Mouse (Mus musculus) olfactory bulb, adult 2 months (tissue): ENCODE measurements around the gene B4gat1.

Experiments used
- CTCF ChIP-seq: fragments of 200-500 bp; IDR thresholded peaks from 2 replicates; pipeline ENCODE4 v1.5.1; 2012; ENCODE audit warnings: low read depth, mild to moderate bottlenecking, low read length, moderate library complexity; ENCODE audit not compliant: insufficient read depth
- POLR2A ChIP-seq: fragments of 200-500 bp; IDR thresholded peaks from 2 replicates; pipeline ENCODE4 v1.6.1; 2012; ENCODE audit warnings: mild to moderate bottlenecking, low read depth, low read length, moderate library complexity; ENCODE audit not compliant: insufficient read depth

DNA sequence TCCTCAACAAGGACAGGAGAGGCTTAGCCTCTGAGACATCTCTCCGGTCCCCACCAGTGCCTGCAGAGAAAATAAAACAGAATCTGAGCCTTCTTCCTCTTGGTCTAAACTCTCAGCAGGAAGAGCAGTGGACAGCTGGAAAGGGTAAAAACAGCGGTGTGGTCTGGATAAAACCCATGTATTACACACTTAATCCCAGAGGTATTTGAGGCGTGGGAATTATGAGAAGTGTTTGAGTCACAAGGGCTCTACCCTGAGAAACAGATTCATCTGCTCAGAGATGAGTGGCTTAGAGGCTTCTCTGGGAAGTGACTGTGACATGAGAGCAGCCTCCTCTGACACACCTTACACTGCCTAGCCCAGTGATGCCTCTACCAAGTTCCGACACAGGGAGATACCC, 21.0 kb upstream of the B4gat1 start:
- TF ChIP-seq POLR2A (no peak), CTCF (no peak)
